Mouse (Mus musculus): ENCODE measurements around the gene C2cd5. TPM values are rescaled to one million over a fixed set of nuclear protein-coding genes. Genes with fewer than 3 reads are reported as not detected.

C2cd5 gene
- total and polyA plus RNA-seq, 3 experiments, result 16.8 to 149 (median 49.8) TPM

GRCm38 (mm10) chr6:143114556-143114955 lies 14.6 kb upstream of the C2cd5 start:
- Histone ChIP-seq H3K4me3 (ENCODE audit: low read depth, low read length) (peak overlapping the region; percentile 5; the same call in 1 of the 2 replicates), H3K36me3 (replicated peaks) (no peaks in the 10 kb centered on the region), H3K27me3 (ENCODE audit: insufficient read depth, low read length) (peaks cover 13% of the 10 kb centered on the region), H3K4me1 (ENCODE audit: insufficient read depth, low read depth, low read length) (peaks cover 23% of the 10 kb centered on the region), H3K9me3 (replicated peaks) (no peaks in the 10 kb centered on the region)
- TF ChIP-seq GATA1 (IDR thresholded peaks at IDR 0.05; ENCODE audit: borderline replicate concordance, low read length) (no peak), CTCF (IDR thresholded peaks at IDR 0.05; ENCODE audit: low read depth, low read length) (no peak), POLR2AphosphoS5 (IDR thresholded peaks at IDR 0.05; ENCODE audit: insufficient replicate concordance, low read depth, low read length) (no peak), GATA2 (IDR thresholded peaks at IDR 0.05; ENCODE audit: borderline replicate concordance, low read depth, low read length) (no peak), TAL1 (conservative IDR thresholded peaks at IDR 0.05; ENCODE audit: low read depth, low read length) (no peak)
- ATAC-seq (ENCODE audit: extremely low read depth, insufficient number of reproducible peaks, low FRiP score, poor library complexity, severe bottlenecking) (peak; percentile 83), DNase-seq (ENCODE audit: low spot score) (peak; percentile 82)

- H3K4me3 ChIP-seq (ENCODE audit: low read depth, low read length), result no peak overlapping the region
- ATAC-seq (ENCODE audit: extremely low read depth, insufficient number of reproducible peaks, low FRiP score, poor library complexity, severe bottlenecking), result no peak
- H3K36me3 ChIP-seq (replicated peaks), result no peaks in the 10 kb centered on the region
- H3K4me1 ChIP-seq (ENCODE audit: insufficient read depth, low read depth, low read length), result peaks cover 23% of the 10 kb centered on the region
- no peaks in the 10 kb centered on the region for H3K9me3 ChIP-seq (replicated peaks)
- no peak for DNase-seq (ENCODE audit: low spot score)
- no peak for TF ChIP-seq GATA1 (IDR thresholded peaks at IDR 0.05; ENCODE audit: borderline replicate concordance, low read length)
- no peak for TF ChIP-seq TAL1 (conservative IDR thresholded peaks at IDR 0.05; ENCODE audit: low read depth, low read length)
- TF ChIP-seq POLR2AphosphoS5 (IDR thresholded peaks at IDR 0.05; ENCODE audit: insufficient replicate concordance, low read depth, low read length), result no peak
- no peak for TF ChIP-seq GATA2 (IDR thresholded peaks at IDR 0.05; ENCODE audit: borderline replicate concordance, low read depth, low read length)
- no peak for TF ChIP-seq CTCF (IDR thresholded peaks at IDR 0.05; ENCODE audit: low read depth, low read length)
- H3K27me3 ChIP-seq (ENCODE audit: insufficient read depth, low read length), result peaks cover 7% of the 10 kb centered on the region
These were observed 10.4 kb upstream of the C2cd5 start for GRCm38 (mm10) chr6:143110371-143110770.

- Histone ChIP-seq H3K36me3 (replicated peaks) (no peaks in the 10 kb centered on the region), H3K27me3 (ENCODE audit: insufficient read depth, low read length) (peaks cover 7% of the 10 kb centered on the region), H3K4me3 (ENCODE audit: low read depth, low read length) (no peak overlapping the region), H3K4me1 (ENCODE audit: insufficient read depth, low read depth, low read length) (peaks cover 17% of the 10 kb centered on the region), H3K9me3 (replicated peaks) (no peaks in the 10 kb centered on the region)
- ATAC-seq (ENCODE audit: extremely low read depth, insufficient number of reproducible peaks, low FRiP score, poor library complexity, severe bottlenecking), result no peak
- no peak for DNase-seq (ENCODE audit: low spot score)
- no peak for TF ChIP-seq POLR2AphosphoS5 (IDR thresholded peaks at IDR 0.05; ENCODE audit: insufficient replicate concordance, low read depth, low read length)
- TF ChIP-seq GATA1 (IDR thresholded peaks at IDR 0.05; ENCODE audit: borderline replicate concordance, low read length), result no peak
- TF ChIP-seq CTCF (IDR thresholded peaks at IDR 0.05; ENCODE audit: low read depth, low read length), result no peak
- no peak for TF ChIP-seq TAL1 (conservative IDR thresholded peaks at IDR 0.05; ENCODE audit: low read depth, low read length)
- no peak for TF ChIP-seq GATA2 (IDR thresholded peaks at IDR 0.05; ENCODE audit: borderline replicate concordance, low read depth, low read length)
These were observed 9.8 kb upstream of the C2cd5 start for GRCm38 (mm10) chr6:143109622-143110218.

- peaks cover 7% of the 10 kb centered on the region for H3K27me3 ChIP-seq (ENCODE audit: insufficient read depth, low read length)
- peaks cover 12% of the 10 kb centered on the region for H3K4me1 ChIP-seq (ENCODE audit: insufficient read depth, low read depth, low read length)
- TF ChIP-seq TAL1 (conservative IDR thresholded peaks at IDR 0.05; ENCODE audit: low read depth, low read length), result no peak
- no peak for TF ChIP-seq GATA1 (IDR thresholded peaks at IDR 0.05; ENCODE audit: borderline replicate concordance, low read length)
- TF ChIP-seq GATA2 (IDR thresholded peaks at IDR 0.05; ENCODE audit: borderline replicate concordance, low read depth, low read length), result no peak
- TF ChIP-seq CTCF (IDR thresholded peaks at IDR 0.05; ENCODE audit: low read depth, low read length), result no peak
- TF ChIP-seq POLR2AphosphoS5 (IDR thresholded peaks at IDR 0.05; ENCODE audit: insufficient replicate concordance, low read depth, low read length), result no peak
- H3K4me3 ChIP-seq (ENCODE audit: low read depth, low read length), result no peak overlapping the region
- no peaks in the 10 kb centered on the region for H3K36me3 ChIP-seq (replicated peaks)
- no peaks in the 10 kb centered on the region for H3K9me3 ChIP-seq (replicated peaks)
- ATAC-seq (ENCODE audit: extremely low read depth, insufficient number of reproducible peaks, low FRiP score, poor library complexity, severe bottlenecking), result no peak
- DNase-seq (ENCODE audit: low spot score), result no peak
These were observed 8.1 kb upstream of the C2cd5 start for GRCm38 (mm10) chr6:143108031-143108430.

- H3K4me1 ChIP-seq (ENCODE audit: insufficient read depth, low read depth, low read length), result peaks cover 12% of the 10 kb centered on the region
- no peaks in the 10 kb centered on the region for H3K9me3 ChIP-seq (replicated peaks)
- ATAC-seq (ENCODE audit: extremely low read depth, insufficient number of reproducible peaks, low FRiP score, poor library complexity, severe bottlenecking), result no peak
- H3K4me3 ChIP-seq (ENCODE audit: low read depth, low read length), result no peak overlapping the region
- TF ChIP-seq TAL1 (conservative IDR thresholded peaks at IDR 0.05; ENCODE audit: low read depth, low read length) (no peak), GATA1 (IDR thresholded peaks at IDR 0.05; ENCODE audit: borderline replicate concordance, low read length) (no peak), CTCF (IDR thresholded peaks at IDR 0.05; ENCODE audit: low read depth, low read length) (no peak)
- DNase-seq (ENCODE audit: low spot score), result no peak
- no peaks in the 10 kb centered on the region for H3K36me3 ChIP-seq (replicated peaks)
- H3K27me3 ChIP-seq (ENCODE audit: insufficient read depth, low read length), result peaks cover 7% of the 10 kb centered on the region
These were observed 7.7 kb upstream of the C2cd5 start for GRCm38 (mm10) chr6:143107611-143108010.

GRCm38 (mm10) chr6:143105766-143106165 lies 5.8 kb upstream of the C2cd5 start:
- H3K36me3 ChIP-seq (replicated peaks), result no peaks in the 10 kb centered on the region
- DNase-seq (ENCODE audit: low spot score) (no peak), ATAC-seq (ENCODE audit: extremely low read depth, insufficient number of reproducible peaks, low FRiP score, poor library complexity, severe bottlenecking) (no peak; the same call in 1 of the 2 replicates)
- TF ChIP-seq GATA1 (IDR thresholded peaks at IDR 0.05; ENCODE audit: borderline replicate concordance, low read length) (no peak), TAL1 (conservative IDR thresholded peaks at IDR 0.05; ENCODE audit: low read depth, low read length) (no peak), POLR2AphosphoS5 (IDR thresholded peaks at IDR 0.05; ENCODE audit: insufficient replicate concordance, low read depth, low read length) (no peak), CTCF (IDR thresholded peaks at IDR 0.05; ENCODE audit: low read depth, low read length) (no peak), GATA2 (IDR thresholded peaks at IDR 0.05; ENCODE audit: borderline replicate concordance, low read depth, low read length) (no peak)
- H3K9me3 ChIP-seq (replicated peaks), result no peaks in the 10 kb centered on the region
- H3K27me3 ChIP-seq (ENCODE audit: insufficient read depth, low read length), result peaks cover 7% of the 10 kb centered on the region
- no peak overlapping the region for H3K4me3 ChIP-seq (ENCODE audit: low read depth, low read length)
- peaks cover 13% of the 10 kb centered on the region for H3K4me1 ChIP-seq (ENCODE audit: insufficient read depth, low read depth, low read length)
